Mouse (Mus musculus) testis, adult 2 months (tissue): Measurements from ENCODE around the gene Gpr183.

Experiments used
- CTCF ChIP-seq: fragments of 200-500 bp; IDR thresholded peaks from 2 replicates; pipeline ENCODE4 v1.5.1; 2012; ENCODE audit warnings: low read depth, mild to moderate bottlenecking, inconsistent platforms, low read length, moderate library complexity; ENCODE audit not compliant: control insufficient read depth, insufficient read depth, insufficient replicate concordance
- POLR2A ChIP-seq: fragments of 200-500 bp; IDR thresholded peaks from 2 replicates; pipeline ENCODE4 v1.6.1; 2012; ENCODE audit warnings: low read depth, mild to moderate bottlenecking, inconsistent platforms, low read length, moderate library complexity; ENCODE audit not compliant: control insufficient read depth

DNA sequence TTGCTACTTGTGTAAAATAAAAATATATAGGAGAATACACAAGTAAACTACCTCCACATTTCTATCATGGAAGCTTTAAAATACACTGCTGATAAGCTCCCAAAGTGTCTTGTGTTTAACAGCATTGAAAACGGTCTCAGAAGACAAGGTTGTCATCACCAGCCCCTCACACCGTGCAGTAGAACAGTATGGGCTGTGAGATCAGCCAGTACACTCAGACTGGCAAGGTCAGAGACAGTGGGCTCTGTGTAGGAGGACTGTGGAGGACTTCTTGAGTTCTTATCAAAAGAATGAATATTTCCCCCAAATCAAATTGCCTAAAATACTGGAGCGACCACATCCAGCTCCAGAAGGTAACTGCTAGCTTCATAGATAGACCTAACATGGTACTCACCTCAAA lies 25.4 kb downstream of the Gpr183 start:
- TF ChIP-seq CTCF, result no peak
- TF ChIP-seq POLR2A, result no peak
